Mouse (Mus musculus) activated CD4-positive, CD25-positive, alpha-beta regulatory T cell, adult 4 months (primary cell): ENCODE data around the gene Tmem127. TPM values are rescaled to one million over a fixed set of nuclear protein-coding genes. Genes with fewer than 3 reads are reported as not detected.
"Not testable (repeated sequence)": the region's sequence is repeated elsewhere in the genome, so short reads cannot be mapped to it uniquely, and the experiment has no call there.

Experiments used
- ATAC-seq: one replicate; pipeline ENCODE4 v1.8.0; 2017
- polyA plus RNA-seq, 2 experiments: library from polyadenylated mRNA; unstranded; fragments of 100-300 nt; shearing (Covaris generic); gene quantifications; one replicate each; pipeline ENCODE4 v1.2.1; 2017

The Tmem127 gene
- polyA plus RNA-seq, 2 experiments from 2014 or later: 50.2 to 63.5 TPM

GRCm38 (mm10) chr2:127269491-127270299, 22.0 kb downstream of the Tmem127 start, which contains the start of gene Stard7:
Stard7 (plus strand) TSS chr2:127270218.
- ATAC-seq: peak; percentile 94

GRCm38 (mm10) chr2:127270300-127271041, 22.8 kb downstream of the Tmem127 start:
- peak; percentile 70 for ATAC-seq

GRCm38 (mm10) chr2:127271042-127271515, 23.4 kb downstream of the Tmem127 start:
- ATAC-seq: no peak

- ATAC-seq: not testable (repeated sequence)
Measured at GRCm38 (mm10) chr2:127272049-127272448, 24.3 kb downstream of the Tmem127 start.

GRCm38 (mm10) chr2:127272806-127273205, 25.1 kb downstream of the Tmem127 start:
- ATAC-seq: no peak

GRCm38 (mm10) chr2:127274590-127274989, 26.9 kb downstream of the Tmem127 start:
- ATAC-seq: no peak

- no peak for ATAC-seq
Measured at GRCm38 (mm10) chr2:127275551-127276320, 28.0 kb downstream of the Tmem127 start.

- ATAC-seq: no peak
Measured at GRCm38 (mm10) chr2:127278162-127278561, 30.5 kb downstream of the Tmem127 start.

- no peak for ATAC-seq
Measured at GRCm38 (mm10) chr2:127292250-127292649, 44.5 kb downstream of the Tmem127 start.

- no peak for ATAC-seq
Measured at GRCm38 (mm10) chr2:127297001-127297805, 49.5 kb downstream of the Tmem127 start.

- ATAC-seq: no peak
Measured at GRCm38 (mm10) chr2:127298056-127298455, 50.3 kb downstream of the Tmem127 start.

- ATAC-seq: peak; percentile 40
Measured at GRCm38 (mm10) chr2:127300701-127301100, 53.0 kb downstream of the Tmem127 start.

- ATAC-seq: no peak
Measured at GRCm38 (mm10) chr2:127301883-127302282, 54.2 kb downstream of the Tmem127 start.

- ATAC-seq: not testable (repeated sequence)
Measured at GRCm38 (mm10) chr2:127304192-127304591, 56.5 kb downstream of the Tmem127 start.

GRCm38 (mm10) chr2:127304609-127305210, 57.0 kb downstream of the Tmem127 start:
- no peak for ATAC-seq

- ATAC-seq: no peak
Measured at GRCm38 (mm10) chr2:127306123-127306522, 58.4 kb downstream of the Tmem127 start.

- no peak for ATAC-seq
Measured at GRCm38 (mm10) chr2:127307179-127307578, 59.5 kb downstream of the Tmem127 start.

- peak; percentile 43 for ATAC-seq
Measured at GRCm38 (mm10) chr2:127308660-127309059, 61.0 kb downstream of the Tmem127 start.

GRCm38 (mm10) chr2:127310246-127310645, 62.5 kb downstream of the Tmem127 start:
- ATAC-seq: peak; percentile 3

GRCm38 (mm10) chr2:127310685-127311084, 63.0 kb downstream of the Tmem127 start:
- ATAC-seq: no peak
